Mouse (Mus musculus) hindbrain, embryonic 13.5 days (tissue): ENCODE measurements around the gene Ccdc167. TPM values are rescaled to one million over a fixed set of nuclear protein-coding genes. Genes with fewer than 3 reads are reported as not detected.
A peak's percentile ranks its signal among the peaks of the same experiment; 100 is the strongest.

Source experiments
- ATAC-seq: fragments of 200-750 bp; cut with Nextera tagmentation; 2 replicates; pipeline ENCODE4 v1.8.0; 2017; ENCODE audit warnings: moderate TSS enrichment; ENCODE audit not compliant: low FRiP score
- H3K27ac ChIP-seq: fragments of 300-500 bp; sonication (generic); 2 replicates; pipeline ENCODE4 v1.5.1; 2015; ENCODE audit warnings: inconsistent platforms, mild to moderate bottlenecking, moderate library complexity
- H3K27me3 ChIP-seq: fragments of 300-500 bp; sonication (generic); 2 replicates; pipeline ENCODE4 v1.6.1; 2015; ENCODE audit warnings: mild to moderate bottlenecking, inconsistent platforms
- H3K36me3 ChIP-seq: fragments of 300-500 bp; sonication (generic); 2 replicates; pipeline ENCODE4 v1.6.1; 2015; ENCODE audit warnings: mild to moderate bottlenecking, inconsistent platforms
- H3K4me1 ChIP-seq: fragments of 300-500 bp; sonication (generic); replicated peaks from 2 replicates; pipeline ENCODE4 v1.6.1; 2015; ENCODE audit warnings: inconsistent platforms
- H3K4me2 ChIP-seq: fragments of 300-500 bp; sonication (generic); 2 replicates; pipeline ENCODE4 v1.6.1; 2015; ENCODE audit warnings: inconsistent platforms, mild to moderate bottlenecking, moderate library complexity
- H3K4me3 ChIP-seq: fragments of 300-500 bp; sonication (generic); 2 replicates; pipeline ENCODE4 v1.5.1; 2015; ENCODE audit warnings: mild to moderate bottlenecking, inconsistent platforms
- H3K9ac ChIP-seq: fragments of 300-500 bp; sonication (generic); 2 replicates; pipeline ENCODE4 v1.6.1; 2015; ENCODE audit warnings: mild to moderate bottlenecking, inconsistent platforms
- H3K9me3 ChIP-seq: fragments of 300-500 bp; sonication (generic); 2 replicates; pipeline ENCODE4 v1.6.1; 2016; ENCODE audit warnings: inconsistent platforms
- WGBS: fragments of 180-500 bp; shearing (Covaris S2); methylation state at CpG from one replicate; pipeline ENCODE4 v1.1.7; 2015; 5-methylcytosine and 5-hydroxymethylcytosine counted together
- polyA plus RNA-seq: library from polyadenylated mRNA; unstranded; fragments of >200 nt; fragmentation: Nextera tagmentation; extraction: Ambion mirVana; gene quantifications from 2 replicates; pipeline ENCODE4 v1.2.1, GENCODE M21; 2015

The Ccdc167 gene
- polyA plus RNA-seq: 10.7 and 13.4 TPM in 2 replicates

GRCm38 (mm10) chr17:29716732-29717445, at the start of gene Ccdc167:
TSS of gene Ccdc167 (minus strand) at chr17:29717044.
- Histone ChIP-seq H3K9me3 (no peaks in the 10 kb centered on the region), H3K4me1 (peaks cover 33% of the 10 kb centered on the region), H3K4me2 (peak within 1 kb of the TSS; percentile 75), H3K9ac (peak within 1 kb of the TSS; percentile 73), H3K4me3 (peak within 1 kb of the TSS; percentile 53), H3K27ac (peak within 1 kb of the TSS; percentile 79), H3K36me3 (no peaks in the 10 kb centered on the region), H3K27me3 (no peaks in the 10 kb centered on the region)
- peak; percentile 96 for ATAC-seq
- 6% methylated on average over 41 of the region's 41 CpGs for WGBS

- Histone ChIP-seq H3K27me3 (no peaks in the 10 kb centered on the region), H3K36me3 (no peaks in the 10 kb centered on the region), H3K27ac (no peak overlapping the region), H3K4me3 (no peak overlapping the region), H3K4me1 (no peaks in the 10 kb centered on the region), H3K9ac (no peak overlapping the region), H3K9me3 (no peaks in the 10 kb centered on the region), H3K4me2 (no peak overlapping the region)
- ATAC-seq: no peak
- 87% methylated on average over 9 of the region's 9 CpGs for WGBS
Measured at GRCm38 (mm10) chr17:29765380-29765779, 48.5 kb upstream of the Ccdc167 start.

- no peak overlapping the region for H3K4me2 ChIP-seq
- no peak overlapping the region for H3K4me3 ChIP-seq
- H3K27me3 ChIP-seq: no peaks in the 10 kb centered on the region
- no peak for ATAC-seq
- H3K9ac ChIP-seq: no peak overlapping the region
- no peaks in the 10 kb centered on the region for H3K9me3 ChIP-seq
- no peaks in the 10 kb centered on the region for H3K36me3 ChIP-seq
- 0 out of 2 replicates have a peak, but pooled peaks cover 5% of the 10 kb centered on the region for H3K4me1 ChIP-seq
- no peak overlapping the region for H3K27ac ChIP-seq
- WGBS: 69% methylated on average over 8 of the region's 8 CpGs
Measured at GRCm38 (mm10) chr17:29762551-29762950, 45.7 kb upstream of the Ccdc167 start.

- H3K4me1 ChIP-seq: 0 out of 2 replicates have a peak, but pooled peaks cover 5% of the 10 kb centered on the region
- 79% methylated on average over 9 of the region's 9 CpGs for WGBS
Measured at GRCm38 (mm10) chr17:29761938-29762337, 45.1 kb upstream of the Ccdc167 start.

GRCm38 (mm10) chr17:29760404-29761375, 43.8 kb upstream of the Ccdc167 start:
- peaks cover 11% of the 10 kb centered on the region; the same call in 1 of the 2 replicates for H3K4me1 ChIP-seq
- no peaks in the 10 kb centered on the region for H3K9me3 ChIP-seq
- no peak overlapping the region for H3K9ac ChIP-seq
- H3K36me3 ChIP-seq: no peaks in the 10 kb centered on the region
- no peak overlapping the region for H3K4me2 ChIP-seq
- no peak for ATAC-seq
- H3K4me3 ChIP-seq: no peak overlapping the region
- WGBS: 82% methylated on average over 21 of the region's 21 CpGs
- no peaks in the 10 kb centered on the region for H3K27me3 ChIP-seq
- H3K27ac ChIP-seq: no peak overlapping the region

More at GRCm38 (mm10) chr17:29761938-29762337, 45.1 kb upstream of the Ccdc167 start:
- Histone ChIP-seq H3K36me3 (no peaks in the 10 kb centered on the region), H3K9me3 (no peaks in the 10 kb centered on the region), H3K27ac (no peak overlapping the region), H3K27me3 (no peaks in the 10 kb centered on the region), H3K4me2 (no peak overlapping the region), H3K9ac (no peak overlapping the region), H3K4me3 (no peak overlapping the region)
- ATAC-seq: no peak

- no peaks in the 10 kb centered on the region for H3K9me3 ChIP-seq
- ATAC-seq: no peak
- H3K4me3 ChIP-seq: no peak overlapping the region
- H3K27ac ChIP-seq: peak overlapping the region; percentile 61
- 67% methylated on average over 19 of the region's 19 CpGs for WGBS
- H3K36me3 ChIP-seq: no peaks in the 10 kb centered on the region
- no peak overlapping the region for H3K9ac ChIP-seq
- no peaks in the 10 kb centered on the region for H3K27me3 ChIP-seq
- H3K4me2 ChIP-seq: no peak overlapping the region
- peaks cover 18% of the 10 kb centered on the region; the same call in 1 of the 2 replicates for H3K4me1 ChIP-seq
Measured at GRCm38 (mm10) chr17:29759963-29760362, 43.1 kb upstream of the Ccdc167 start.

- Histone ChIP-seq H3K36me3 (no peaks in the 10 kb centered on the region), H3K4me1 (peaks cover 29% of the 10 kb centered on the region), H3K9ac (no peak overlapping the region), H3K4me3 (no peak overlapping the region), H3K9me3 (no peaks in the 10 kb centered on the region), H3K27me3 (no peaks in the 10 kb centered on the region), H3K4me2 (no peak overlapping the region), H3K27ac (no peak overlapping the region)
- ATAC-seq: no peak
- WGBS: 80% methylated on average over 10 of the region's 10 CpGs
Measured at GRCm38 (mm10) chr17:29756381-29756780, 39.5 kb upstream of the Ccdc167 start.

GRCm38 (mm10) chr17:29754510-29754909, 37.7 kb upstream of the Ccdc167 start:
- Histone ChIP-seq H3K4me3 (no peak overlapping the region), H3K27me3 (no peaks in the 10 kb centered on the region), H3K9ac (no peak overlapping the region), H3K36me3 (no peaks in the 10 kb centered on the region), H3K9me3 (no peaks in the 10 kb centered on the region), H3K4me2 (no peak overlapping the region), H3K4me1 (peaks cover 37% of the 10 kb centered on the region), H3K27ac (no peak overlapping the region)
- 54% methylated on average over 4 of the region's 4 CpGs for WGBS
- ATAC-seq: no peak

GRCm38 (mm10) chr17:29747466-29747865, 30.6 kb upstream of the Ccdc167 start:
- WGBS: 51% methylated on average over 6 of the region's 6 CpGs
- H3K4me3 ChIP-seq: no peak overlapping the region
- H3K27ac ChIP-seq: peak overlapping the region; percentile 62; the same call in 1 of the 2 replicates
- H3K4me1 ChIP-seq: peaks cover 52% of the 10 kb centered on the region
- no peaks in the 10 kb centered on the region for H3K9me3 ChIP-seq
- H3K9ac ChIP-seq: no peak overlapping the region
- H3K4me2 ChIP-seq: no peak overlapping the region
- no peaks in the 10 kb centered on the region for H3K36me3 ChIP-seq
- no peak for ATAC-seq
- no peaks in the 10 kb centered on the region for H3K27me3 ChIP-seq

GRCm38 (mm10) chr17:29737849-29738804, 21.3 kb upstream of the Ccdc167 start:
- H3K4me1 ChIP-seq: peaks cover 59% of the 10 kb centered on the region
- H3K4me2 ChIP-seq: no peak overlapping the region
- H3K27me3 ChIP-seq: no peaks in the 10 kb centered on the region
- no peak overlapping the region for H3K4me3 ChIP-seq
- no peaks in the 10 kb centered on the region for H3K36me3 ChIP-seq
- H3K9me3 ChIP-seq: no peaks in the 10 kb centered on the region
- ATAC-seq: peak; percentile 79
- H3K9ac ChIP-seq: no peak overlapping the region
- H3K27ac ChIP-seq: peak overlapping the region; percentile 81
- 30% methylated on average over 22 of the region's 22 CpGs for WGBS

- H3K27me3 ChIP-seq: no peaks in the 10 kb centered on the region
- H3K4me3 ChIP-seq: no peak overlapping the region
- no peak overlapping the region for H3K9ac ChIP-seq
- WGBS: 24% methylated on average over 15 of the region's 15 CpGs
- H3K9me3 ChIP-seq: no peaks in the 10 kb centered on the region
- H3K4me2 ChIP-seq: no peak overlapping the region
- no peaks in the 10 kb centered on the region for H3K36me3 ChIP-seq
- peaks cover 64% of the 10 kb centered on the region for H3K4me1 ChIP-seq
- ATAC-seq: no peak
- peak overlapping the region; percentile 83 for H3K27ac ChIP-seq
Measured at GRCm38 (mm10) chr17:29736448-29737014, 19.7 kb upstream of the Ccdc167 start.
